Mouse (Mus musculus) cerebellum, adult 11-12 months (tissue): ENCODE measurements around the gene Acr.

ENCODE experiments used
- DNase-seq: peaks from one replicate; pipeline ENCODE4 v3.0.0; 2022

The Acr gene

GRCm38 (mm10) chr15:89568114-89568513 is at the start of gene Acr:
Gene Acr (plus strand): TSS chr15:89568326.
- DNase-seq = no peak

- peak; percentile 76 for DNase-seq
Observed at GRCm38 (mm10) chr15:89521951-89522350, 46.2 kb upstream of the Acr start.

- peak; percentile 76 for DNase-seq
Observed at GRCm38 (mm10) chr15:89522566-89523282, 45.4 kb upstream of the Acr start.

GRCm38 (mm10) chr15:89523283-89523832 is 44.8 kb upstream of the Acr start:
- DNase-seq = peak; percentile 79

- peak; percentile 75 for DNase-seq
Observed at GRCm38 (mm10) chr15:89524001-89524571, 44.0 kb upstream of the Acr start.

DNA sequence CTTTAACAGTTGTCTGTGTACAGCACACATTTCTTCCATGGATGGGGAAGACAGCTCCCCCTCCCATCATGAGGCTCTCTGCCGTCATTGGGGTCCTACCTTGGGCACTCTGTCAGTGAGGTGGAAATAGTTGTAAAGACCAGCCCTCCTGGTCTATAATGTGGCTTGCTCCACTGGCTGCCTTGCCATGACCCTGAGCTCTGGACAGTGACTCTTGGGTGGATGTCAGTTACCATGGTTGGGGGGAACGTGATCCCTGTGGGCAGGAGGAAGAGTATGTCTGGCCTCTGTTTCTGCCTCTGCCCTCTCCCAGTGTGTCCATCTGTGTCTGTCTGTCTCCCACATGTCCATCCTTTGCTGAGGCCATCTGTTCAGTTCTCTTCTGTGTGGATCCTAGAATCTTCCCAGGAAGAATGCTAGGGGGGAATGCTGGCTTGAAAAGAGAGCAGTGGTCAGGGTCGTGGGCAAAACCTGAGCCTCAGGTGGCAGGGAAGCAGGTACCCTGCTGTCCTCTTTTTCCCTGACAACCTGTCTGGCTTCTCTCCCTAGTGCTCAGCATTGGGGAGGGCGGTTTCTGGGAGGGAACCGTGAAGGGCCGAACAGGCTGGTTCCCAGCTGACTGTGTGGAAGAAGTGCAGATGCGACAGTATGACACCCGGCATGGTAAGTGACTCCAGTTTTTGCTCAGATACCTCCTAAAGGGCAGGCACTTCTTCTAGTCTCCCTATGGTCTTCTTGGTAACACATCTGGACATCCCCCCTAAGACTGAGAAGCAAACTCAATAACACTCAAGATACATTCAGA is 43.3 kb upstream of the Acr start:
- peak; percentile 79 for DNase-seq

DNA sequence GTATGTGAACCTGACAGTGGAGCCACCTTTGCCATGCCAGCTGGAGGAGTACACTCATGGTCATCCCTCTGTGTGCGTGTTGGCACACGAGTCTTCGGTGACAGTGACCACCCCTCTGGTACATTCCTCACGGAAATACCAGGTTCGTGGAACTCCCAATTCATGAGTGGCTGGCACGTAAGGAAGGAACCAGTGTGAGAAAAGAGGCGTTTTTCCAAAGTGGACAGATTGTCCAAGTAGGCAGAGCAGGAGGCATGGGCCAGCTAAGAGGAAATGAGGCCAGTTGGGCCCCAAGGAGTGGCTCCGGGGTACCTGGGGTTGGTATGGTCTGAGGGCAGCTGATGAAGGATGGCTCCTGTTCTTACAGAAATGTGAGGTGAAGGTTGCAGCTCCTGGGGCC is 42.7 kb upstream of the Acr start:
- peak; percentile 90 for DNase-seq

GRCm38 (mm10) chr15:89525896-89526295 is 42.2 kb upstream of the Acr start:
- DNase-seq = peak; percentile 63

GRCm38 (mm10) chr15:89526776-89527325 is 41.3 kb upstream of the Acr start:
- peak; percentile 63 for DNase-seq

- DNase-seq = peak; percentile 63
Observed at GRCm38 (mm10) chr15:89527466-89527865, 40.7 kb upstream of the Acr start.

DNA sequence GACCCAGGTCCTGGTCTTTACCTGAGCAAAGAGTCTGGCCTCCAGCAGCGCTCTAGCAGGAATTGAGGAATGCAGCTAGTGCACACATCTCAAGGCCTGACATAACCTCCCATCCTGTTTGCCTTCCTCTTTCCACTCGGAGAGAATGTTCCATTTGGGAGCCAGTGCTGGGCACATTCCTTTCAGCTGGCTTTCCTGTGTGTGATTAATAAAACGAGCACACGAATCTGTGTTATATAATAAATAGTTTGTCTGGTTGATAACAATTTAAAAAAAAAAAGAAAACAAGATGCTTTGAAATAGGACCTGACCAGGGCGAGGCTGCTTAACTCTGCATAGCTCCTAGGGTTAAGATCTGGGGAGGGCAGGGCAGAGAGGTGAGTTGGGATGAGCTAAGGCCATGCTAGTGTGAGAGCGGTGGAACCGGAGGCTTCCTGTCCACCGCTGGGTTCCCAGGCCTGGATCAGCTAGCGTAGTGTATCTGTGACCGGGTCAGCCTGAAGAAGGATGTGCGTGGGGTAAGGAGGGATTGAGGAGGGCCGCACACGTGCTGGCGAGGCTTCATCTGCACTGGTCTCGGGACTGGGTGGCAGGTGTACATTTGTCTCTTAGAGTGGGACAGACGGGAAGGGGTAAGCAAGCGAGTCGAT is 39.8 kb upstream of the Acr start:
- DNase-seq = peak; percentile 33

DNA sequence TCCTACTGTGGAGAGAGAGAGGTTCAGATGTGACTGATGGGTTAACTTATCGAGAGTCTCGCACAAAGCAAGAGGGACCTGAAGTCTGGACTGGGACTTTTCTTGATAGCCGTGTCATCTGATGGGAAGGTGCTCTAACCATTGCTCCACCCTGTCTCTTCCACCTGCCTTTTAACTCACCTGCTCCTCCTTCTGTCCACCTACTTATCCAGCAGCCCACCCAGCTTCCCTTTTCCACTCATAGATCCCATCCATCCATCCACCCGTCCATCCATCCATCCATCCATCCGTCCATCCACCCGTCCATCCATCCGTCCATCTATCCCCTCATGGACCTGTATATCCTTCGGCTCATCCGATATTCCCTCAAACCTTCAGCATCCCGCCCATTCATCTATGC is 39.2 kb upstream of the Acr start:
- DNase-seq = no peak

GRCm38 (mm10) chr15:89530336-89530735 is 37.8 kb upstream of the Acr start:
- peak; percentile 73 for DNase-seq

GRCm38 (mm10) chr15:89531399-89531798 is 36.7 kb upstream of the Acr start:
- DNase-seq = peak; percentile 61

GRCm38 (mm10) chr15:89532026-89532923 is 35.9 kb upstream of the Acr start:
- DNase-seq = peak; percentile 64

- DNase-seq = peak; percentile 68
Observed at GRCm38 (mm10) chr15:89532924-89533842, 34.9 kb upstream of the Acr start.

DNA sequence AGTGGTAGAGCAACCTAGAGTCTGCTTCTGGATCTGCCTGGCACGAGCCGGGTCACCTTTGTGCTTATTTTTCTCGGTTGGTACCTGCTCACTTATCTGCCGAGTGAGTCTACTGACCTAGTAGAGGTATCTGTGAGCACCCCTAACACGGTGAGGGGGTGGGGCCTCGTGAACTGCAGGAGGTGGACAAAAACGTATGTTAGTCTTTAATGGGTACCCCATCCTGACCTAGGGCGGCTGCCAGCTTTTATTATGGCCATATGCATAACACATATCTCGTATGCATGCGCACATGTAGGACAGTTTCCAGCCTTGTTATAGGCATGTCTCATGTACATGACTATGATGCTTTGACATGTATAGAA is 34.3 kb upstream of the Acr start:
- DNase-seq = peak; percentile 63

DNA sequence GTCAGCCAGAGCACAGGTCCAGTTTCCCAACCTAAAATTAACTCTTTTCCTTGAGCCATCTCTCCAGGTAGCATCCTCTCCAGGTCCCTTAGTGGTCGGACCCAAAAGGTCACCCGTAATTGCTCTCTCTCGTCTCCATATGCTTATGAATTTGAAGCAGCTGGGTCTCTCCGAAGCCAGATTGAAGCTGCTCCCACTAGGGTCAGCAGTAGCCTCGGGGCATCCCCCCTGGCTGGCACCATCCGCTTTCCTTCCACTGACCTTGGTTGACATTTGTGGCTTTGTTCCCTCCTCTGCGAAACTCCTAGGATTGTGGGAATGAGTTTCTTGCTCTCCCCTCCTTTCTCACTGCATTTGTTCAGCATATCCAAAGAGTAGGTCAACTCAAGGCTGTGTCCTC is 24.0 kb upstream of the Acr start:
- peak; percentile 78 for DNase-seq

GRCm38 (mm10) chr15:89547321-89547720 is 20.8 kb upstream of the Acr start:
- peak; percentile 60 for DNase-seq

- peak; percentile 65 for DNase-seq
Observed at GRCm38 (mm10) chr15:89547824-89548601, 20.1 kb upstream of the Acr start.
